In the genomic region with DNA sequence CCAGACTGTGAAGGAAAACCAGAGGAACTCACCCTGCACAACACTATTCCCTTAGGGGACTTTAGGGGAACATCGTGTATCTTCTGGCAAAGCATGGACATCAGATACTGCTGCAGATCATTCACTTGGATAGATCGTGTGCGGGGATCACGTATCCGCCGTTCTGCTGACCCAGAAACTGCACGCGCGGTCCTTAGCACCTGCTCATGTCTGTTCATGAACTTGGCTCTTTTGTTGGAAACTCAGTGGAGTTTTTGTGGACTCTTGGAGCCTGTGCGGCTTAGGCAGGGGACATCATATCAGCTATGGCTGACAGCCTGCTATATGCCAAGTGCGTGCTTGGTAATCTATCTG, we compare ENCODE assay signal across 21 mouse cellular contexts. TPM values are rescaled to one million over a fixed set of nuclear protein-coding genes. Genes with fewer than 3 reads are reported as not detected.
A peak's percentile ranks its signal among the peaks of the same experiment; 100 is the strongest.
DNase-seq lines count a peak whose midpoint lies in the region; TF ChIP-seq lines count a peak whose summit lies in the region.
"Had no signal": no experiment of that assay in that cellular context is flagged by ENCODE, and none has a peak within 500 bp of the region (broad histone marks: within the 10 kb centered on the region; RNA-seq: fewer than 3 reads in every experiment).

No protein-coding gene starts in this region.

- H3K27ac ChIP-seq in gastrocnemius, adult 2 months = peak overlapping the region; percentile 86
- H3K27ac ChIP-seq: embryonic facial prominence, embryonic 10.5 days; forebrain, embryonic 15.5 days; heart, embryonic 15.5 days; hindbrain, embryonic 10.5 days; hindbrain, embryonic 14.5 days; intestine, embryonic 15.5 days had no signal

- intact Hi-C loops in gastrocnemius, adult 2 months (cut with DNase I) = loop anchor here (10.0 kb wide), 1 partner anchor 114 kb away; no protein-coding TSS in a partner anchor

- peak; percentile 81 for DNase-seq in gastrocnemius, adult 2 months
- DNase-seq in gastrocnemius, postnatal 10 days = no peak
- DNase-seq in testis, postnatal 14 days (ENCODE audit: low spot score) = peak; percentile 33
- no peak for DNase-seq in testis, postnatal 10 days (ENCODE audit: low spot score)
- DNase-seq in gastrocnemius, adult 8-10 months (ENCODE audit: low spot score in 2 of 2) = peak; percentile 40 to 59
- no peak for DNase-seq in thymus, postnatal 0 days (ENCODE audit: low spot score)
- DNase-seq in thymus, postnatal 36 days = no peak
- DNase-seq: adrenal gland, postnatal 25 days; cerebellum, adult 18-20 months; cerebellum, postnatal 10 days; heart, postnatal 14 days; kidney, adult 18-20 months had no signal

- H3K4me3 ChIP-seq in gastrocnemius, adult 2 months = no peak overlapping the region; the same call in 1 of the 2 replicates
- H3K4me3 ChIP-seq: embryonic facial prominence, embryonic 10.5 days; forebrain, embryonic 15.5 days; heart, embryonic 15.5 days; hindbrain, embryonic 10.5 days; intestine, embryonic 15.5 days had no signal

- no peak for TF ChIP-seq CTCF in gastrocnemius, adult 2 months (IDR thresholded peaks at IDR 0.05)

RNA-seq across cellular contexts. Expression of a gene that starts 25.9 kb away (rescaled TPM):
- total RNA-seq in gastrocnemius, adult 2 months (2021) = 10 to 100 TPM; 16.9 to 21.3 TPM
- 10 to 100 TPM in 1 of 2 experiments, 1 to 10 TPM in 1; 7.2 to 16.1 TPM for total RNA-seq in gastrocnemius, postnatal 10 days (2021)
- 10 to 100 TPM in 1 of 4 experiments, 1 to 10 TPM in 3; 1.3 to 28.8 (median 6.5) TPM for total RNA-seq in gastrocnemius, adult 8-10 months (2022)
- polyA plus RNA-seq in thymus, postnatal 0 days (2015; fragmentation: Nextera tagmentation; extraction: Ambion mirVana) = 244 and 286 TPM in 2 replicates
- total RNA-seq: adrenal gland, postnatal 25 days; CH12.LX; granulocyte monocyte progenitor cell, adult 5-6 weeks had no signal
- polyA plus RNA-seq: forebrain, embryonic 15.5 days; hindbrain, embryonic 14.5 days; intestine, embryonic 15.5 days; Patski had no signal

RNA-seq across cellular contexts. Expression of a gene that starts 43.5 kb away (rescaled TPM):
- total RNA-seq in gastrocnemius, adult 2 months (2021) = under 1 TPM in 1 of 2 experiments, not detected in 1; 0.28 TPM
- total RNA-seq in gastrocnemius, postnatal 10 days (2021) = under 1 TPM in 1 of 2 experiments, not detected in 1; 0.23 TPM
- total RNA-seq in gastrocnemius, adult 8-10 months (2022) = under 1 TPM in 1 of 4 experiments, not detected in 3; 0.54 TPM
- polyA plus RNA-seq in thymus, postnatal 0 days (2015; fragmentation: Nextera tagmentation; extraction: Ambion mirVana) = 0.82 and 1.0 TPM in 2 replicates
- total RNA-seq: granulocyte monocyte progenitor cell, adult 5-6 weeks; heart, postnatal 14 days had no signal
- polyA plus RNA-seq: embryonic facial prominence, embryonic 10.5 days; hindbrain, embryonic 14.5 days; Patski had no signal

Comparison
In these comparisons a context has a peak if more than half of its experiments do, and no peak if none do; other contexts are left out.
1. DNase-seq: peak in gastrocnemius, adult 2 months (single experiment), testis, postnatal 14 days (single experiment) and gastrocnemius, adult 8-10 months (2 of 2); none in gastrocnemius, postnatal 10 days (single experiment), testis, postnatal 10 days (single experiment), thymus, postnatal 0 days (single experiment) and thymus, postnatal 36 days (0 of 2).